Mouse (Mus musculus) kidney, adult 8-10 months (tissue): Measurements from ENCODE around the gene Lamc2.

Experiments used
- DNase-seq, 2 experiments: peaks; one replicate each; pipeline ENCODE4 v3.0.0; 2022

The Lamc2 gene

DNA sequence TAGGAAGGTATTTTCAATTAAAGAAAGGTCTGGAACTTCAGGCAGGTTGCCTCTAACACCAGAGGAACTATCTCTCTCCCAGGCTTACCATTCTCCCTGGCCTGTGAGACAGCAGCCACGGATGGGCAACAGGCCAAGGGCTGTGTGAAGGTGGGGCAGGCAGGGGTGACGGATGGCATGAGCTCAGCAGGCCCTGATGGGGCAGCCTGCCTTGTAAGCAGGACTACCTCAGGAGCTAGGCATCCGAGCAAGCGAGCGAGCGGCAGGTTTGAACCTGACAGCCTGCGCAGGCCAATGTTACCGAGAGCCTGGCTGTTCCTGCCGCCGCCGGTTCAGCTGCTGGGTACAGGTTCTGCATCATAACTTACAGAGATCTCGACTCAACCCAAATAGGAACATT lies 11.4 kb downstream of the Lamc2 start:
- DNase-seq = peak; percentile 64

DNA sequence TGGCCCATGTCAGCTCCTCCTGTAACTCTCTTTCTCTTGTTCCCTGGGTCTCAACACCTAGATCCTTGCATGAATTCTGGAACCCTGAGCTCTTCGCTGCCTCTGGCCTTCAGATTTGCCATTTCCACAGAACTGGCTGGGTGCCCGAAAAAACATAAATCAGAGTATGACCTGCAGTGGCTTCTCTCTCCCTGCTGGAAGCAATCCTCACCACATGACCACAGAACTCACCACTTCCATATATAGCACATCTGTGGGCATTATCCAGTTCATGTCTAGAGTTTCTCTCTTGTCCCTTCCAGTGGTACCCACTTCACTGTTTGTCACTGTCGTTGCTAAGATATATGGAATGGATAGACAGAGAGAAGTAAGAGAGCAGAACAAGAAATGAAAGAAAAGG lies 13.0 kb downstream of the Lamc2 start:
- peak in 1 of 2 experiments; percentile 29 for DNase-seq

DNA sequence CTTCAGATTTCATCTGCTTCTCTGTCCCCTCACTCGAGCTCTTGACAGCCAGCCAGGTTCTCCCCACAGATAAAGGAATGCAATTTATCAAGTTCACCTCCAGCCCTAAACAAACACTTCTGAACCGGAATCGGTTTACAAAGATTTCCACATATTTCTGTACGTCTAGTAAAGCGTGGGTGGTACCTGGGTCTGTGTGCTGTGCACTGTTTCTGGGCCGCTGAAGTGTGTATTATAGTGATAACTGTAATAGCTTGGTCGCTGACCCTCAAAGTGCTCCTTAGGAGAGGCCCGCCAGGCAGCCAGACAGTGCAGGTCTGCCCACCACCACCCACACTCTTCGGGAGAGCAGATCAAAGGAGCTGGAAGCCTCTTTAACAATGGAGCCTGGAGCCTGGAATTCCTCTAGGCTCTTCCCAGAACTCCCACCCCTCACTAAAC lies 13.9 kb downstream of the Lamc2 start:
- no peak for DNase-seq

DNA sequence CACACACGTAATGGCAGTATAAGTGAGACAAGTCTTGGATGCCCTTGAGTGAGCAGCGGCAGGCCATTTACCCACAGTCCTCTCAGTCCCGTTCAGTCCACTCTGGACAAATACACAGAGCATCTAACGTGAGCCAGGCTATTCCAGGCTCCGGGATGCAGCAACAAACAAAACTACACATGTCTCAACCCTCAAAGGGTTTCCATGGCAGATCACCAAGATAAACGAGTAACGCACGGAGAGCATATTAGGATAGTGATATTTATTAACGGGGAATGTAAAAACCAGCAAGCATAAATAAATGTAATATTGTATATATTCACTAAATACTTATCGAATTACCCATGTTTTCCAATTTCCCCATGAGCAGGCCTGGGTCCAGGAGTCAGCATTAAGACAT lies 15.2 kb downstream of the Lamc2 start:
- DNase-seq = no peak

DNA sequence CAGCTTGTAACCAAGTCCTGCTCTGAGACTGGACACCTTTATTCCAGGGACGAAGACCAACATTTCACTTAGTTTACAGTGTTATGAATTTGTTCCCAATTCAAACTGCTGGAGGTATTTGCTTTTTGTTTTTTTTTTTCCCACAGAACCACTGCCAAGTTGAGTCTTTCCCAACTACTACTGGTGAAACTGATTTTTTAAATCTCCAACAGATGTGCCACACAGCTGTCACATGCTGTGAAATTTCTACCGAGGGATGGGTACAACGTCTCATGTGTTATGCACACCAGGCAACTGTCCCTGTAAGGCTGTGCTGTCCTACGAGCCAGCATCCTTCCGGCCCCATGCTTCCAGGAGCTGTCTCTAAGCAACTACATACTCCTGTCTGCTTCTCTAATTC lies 18.0 kb downstream of the Lamc2 start:
- no peak for DNase-seq

DNA sequence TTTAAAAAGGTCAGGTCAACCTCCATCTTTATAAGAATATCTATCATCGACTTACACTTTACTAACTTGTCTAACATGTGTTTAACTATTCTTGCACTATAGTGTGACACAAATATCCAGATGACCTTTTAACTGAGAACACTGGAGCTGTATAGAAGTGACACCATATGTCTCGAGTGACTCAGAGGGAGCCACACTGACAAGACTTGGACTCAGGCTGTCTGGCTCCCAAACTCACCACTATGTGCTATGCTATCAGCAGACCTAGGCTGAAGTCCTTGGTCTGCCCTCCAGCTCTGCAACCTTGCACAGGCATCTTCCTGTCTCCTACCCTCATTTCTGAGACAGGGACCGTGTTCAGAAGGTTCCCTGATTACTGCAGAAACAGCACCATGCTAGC lies 22.4 kb downstream of the Lamc2 start:
- DNase-seq = no peak

DNA sequence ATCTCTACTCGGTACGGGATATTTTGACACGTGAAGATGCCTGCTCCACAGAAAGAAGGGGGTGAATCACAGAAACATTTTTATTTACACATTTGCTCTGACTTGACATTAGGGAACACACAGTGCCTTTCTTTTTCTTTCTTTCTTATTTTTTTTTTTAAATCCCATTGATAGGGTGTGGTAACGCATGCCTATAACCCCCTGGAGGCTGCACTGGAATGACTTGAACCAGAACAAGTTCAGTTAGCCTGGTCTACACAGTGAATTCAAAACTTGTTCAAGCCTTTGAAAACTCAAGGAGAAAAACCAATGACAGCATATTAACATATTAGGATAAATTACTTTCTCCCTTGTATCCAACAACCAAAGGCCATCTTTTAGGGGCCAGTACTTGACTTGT lies 27.1 kb downstream of the Lamc2 start:
- DNase-seq = no peak

DNA sequence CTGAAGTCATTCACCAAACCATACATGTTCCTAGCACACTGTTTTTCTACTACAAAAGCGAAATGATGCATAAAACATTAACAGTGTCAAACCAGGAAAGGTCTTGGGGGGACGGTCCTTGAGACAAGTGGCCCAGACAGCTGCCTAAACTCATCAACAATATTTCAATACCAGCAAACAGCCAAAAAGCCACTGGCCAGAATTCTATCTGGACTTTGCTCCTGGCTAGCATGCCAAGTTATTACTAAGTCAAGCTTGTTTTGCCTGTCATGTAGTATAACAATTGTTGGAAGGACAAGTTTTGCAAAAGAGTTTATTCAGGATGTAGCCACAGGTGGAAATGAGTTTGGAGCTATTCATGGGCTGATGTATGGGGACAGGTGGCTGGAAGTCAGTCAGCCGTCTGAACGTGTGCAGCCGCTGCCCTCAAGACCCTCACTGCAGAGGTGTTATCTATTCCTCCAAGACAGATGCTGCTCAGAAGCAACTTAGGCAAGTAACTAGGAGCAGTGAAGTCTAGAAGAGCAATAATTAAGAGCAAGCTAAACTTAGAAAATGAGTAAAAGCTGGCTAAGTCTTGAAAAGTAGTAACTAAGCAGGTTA lies 29.1 kb downstream of the Lamc2 start:
- DNase-seq = peak in 1 of 2 experiments; percentile 55

DNA sequence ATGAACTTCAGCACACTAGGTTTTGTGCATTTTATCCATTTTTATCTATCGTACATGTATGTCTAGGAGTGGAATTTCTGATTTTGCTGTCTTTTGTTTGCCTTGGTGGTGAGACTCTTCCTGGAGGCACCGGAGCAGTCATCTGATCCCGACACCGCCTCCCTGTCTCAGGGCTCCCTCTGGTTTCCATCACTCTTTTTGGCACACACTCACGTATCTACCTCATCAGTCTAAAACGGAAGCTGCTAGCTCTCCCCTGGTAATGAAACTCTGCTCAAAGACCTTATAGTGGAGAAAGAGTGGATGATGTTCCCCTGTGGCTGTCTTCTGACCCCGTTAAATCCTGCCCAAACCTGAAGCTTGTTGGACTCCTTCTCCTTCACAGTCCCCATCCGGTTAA lies 30.9 kb downstream of the Lamc2 start:
- no peak for DNase-seq

DNA sequence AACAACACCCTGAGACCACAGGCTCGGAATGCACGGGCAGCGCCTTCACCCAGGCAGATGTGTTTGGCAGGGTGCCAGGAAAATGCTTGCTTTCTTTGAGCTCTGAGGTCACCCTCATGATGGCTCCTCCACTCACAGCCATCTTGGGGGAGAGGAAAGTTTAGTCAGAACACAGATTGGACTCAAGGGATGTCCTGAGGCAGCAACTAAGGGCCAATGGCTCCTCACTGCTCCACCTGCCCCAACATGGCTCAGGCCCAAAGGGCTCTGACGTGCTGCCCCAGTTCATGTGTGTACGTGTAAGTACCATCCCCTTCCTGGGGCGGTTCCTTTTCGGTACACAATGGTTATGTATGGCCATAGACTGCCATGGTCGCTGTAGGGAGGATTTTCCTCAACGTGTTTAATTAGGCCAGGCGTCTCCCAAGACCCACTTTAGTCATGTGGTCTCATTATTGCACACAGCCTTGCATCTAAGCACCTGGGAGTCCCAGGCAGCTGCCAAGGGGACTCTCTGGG lies 32.6 kb downstream of the Lamc2 start:
- DNase-seq = no peak

DNA sequence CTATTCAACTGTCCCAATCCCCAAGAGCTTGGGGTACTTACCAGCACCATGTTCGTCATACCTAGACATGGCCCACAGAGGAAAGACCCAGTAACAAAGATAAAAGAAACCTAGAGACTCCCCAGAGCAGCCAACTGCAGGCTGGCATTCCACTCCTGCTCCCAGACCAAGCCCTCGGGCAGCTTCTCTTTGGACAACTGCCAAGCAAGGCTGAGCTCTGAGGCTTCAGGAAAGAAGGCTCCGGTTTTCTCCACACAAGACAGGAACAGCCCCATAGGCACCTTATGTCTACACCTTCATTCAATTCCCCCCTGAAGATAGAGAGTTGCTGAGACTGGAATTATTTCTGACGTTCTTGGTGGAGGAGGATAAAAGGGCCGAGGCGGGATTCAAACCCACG lies 33.7 kb downstream of the Lamc2 start:
- DNase-seq = peak in 1 of 2 experiments; percentile 25

DNA sequence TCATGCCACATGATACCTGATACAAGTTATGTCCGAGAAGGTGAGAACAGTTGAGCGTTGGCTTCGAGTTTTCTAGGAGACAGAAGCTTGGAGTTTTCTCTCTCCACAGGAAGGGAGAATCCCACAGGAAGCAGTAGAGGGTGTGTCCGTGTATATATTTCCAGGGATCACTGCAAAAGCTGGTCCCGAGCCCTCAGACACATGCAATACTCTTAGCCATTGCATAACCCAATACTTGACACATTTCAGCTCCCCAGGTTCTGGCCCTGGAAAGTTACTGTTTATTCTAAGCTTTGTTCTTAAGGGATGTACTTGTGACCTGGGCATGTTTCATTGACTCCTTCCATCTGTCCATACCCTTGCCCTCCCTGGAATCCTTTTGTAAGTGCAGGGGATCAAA lies 40.5 kb downstream of the Lamc2 start:
- DNase-seq = no peak

DNA sequence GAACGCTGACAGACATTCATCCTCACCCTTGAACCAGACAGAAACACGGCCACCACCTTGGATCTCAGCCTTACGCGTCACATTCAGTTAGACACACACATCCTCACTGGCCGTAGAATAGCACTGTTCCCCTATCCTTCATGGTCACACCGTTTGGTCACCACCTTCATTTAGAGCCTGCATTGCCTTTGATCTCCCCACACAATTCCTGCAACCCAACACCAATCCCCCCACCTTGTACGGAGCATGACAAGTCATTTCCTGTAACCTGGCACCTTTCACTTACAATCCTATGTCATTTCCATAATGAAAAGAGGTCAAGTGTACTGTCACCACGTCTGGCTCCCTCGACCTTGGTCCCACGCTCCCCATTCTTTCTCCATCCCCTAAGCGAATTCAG lies 42.2 kb downstream of the Lamc2 start:
- no peak for DNase-seq

DNA sequence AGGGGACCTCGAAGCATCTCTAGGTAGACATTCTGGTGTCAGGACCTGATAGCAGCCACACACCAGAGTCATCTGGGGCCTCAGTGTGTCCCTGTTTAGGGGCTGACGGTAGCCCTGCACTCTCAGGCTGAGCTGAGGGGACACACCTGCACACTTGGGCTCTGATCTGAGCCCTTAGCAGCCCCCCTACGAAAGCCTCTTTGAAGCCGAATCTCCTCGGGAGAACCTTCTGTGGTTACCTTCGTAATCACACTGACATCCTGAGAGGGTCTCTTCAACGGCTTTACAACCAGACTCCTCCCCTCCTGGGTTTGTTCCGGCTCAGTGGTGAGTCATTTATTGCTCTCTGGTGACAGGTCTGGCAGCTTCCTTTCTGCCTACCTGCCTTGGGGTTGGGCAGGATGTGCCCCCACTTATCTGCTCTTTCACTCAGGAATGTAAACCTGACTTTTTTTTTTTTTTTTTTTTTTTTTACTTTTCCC lies 45.5 kb downstream of the Lamc2 start:
- DNase-seq = no peak

DNA sequence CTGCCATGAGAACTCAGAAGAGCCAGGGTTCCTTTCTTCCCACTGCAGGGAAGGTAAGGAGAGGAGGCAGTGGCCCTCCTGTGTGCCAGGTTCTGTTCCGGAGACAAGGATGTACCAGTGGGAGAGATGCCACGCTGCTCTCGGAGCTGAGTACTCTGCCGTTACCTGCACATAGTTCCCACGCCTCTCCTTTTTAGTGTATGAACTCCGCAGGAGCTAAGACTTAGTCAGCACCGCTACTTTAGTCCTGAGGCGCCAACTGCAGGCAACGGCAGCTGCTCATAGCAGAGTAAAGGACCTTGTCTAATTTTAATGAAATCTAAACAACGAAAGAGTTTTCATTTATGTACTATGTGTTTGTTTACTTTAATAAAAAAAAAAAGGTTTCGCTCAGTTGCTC lies 46.0 kb downstream of the Lamc2 start:
- no peak for DNase-seq

DNA sequence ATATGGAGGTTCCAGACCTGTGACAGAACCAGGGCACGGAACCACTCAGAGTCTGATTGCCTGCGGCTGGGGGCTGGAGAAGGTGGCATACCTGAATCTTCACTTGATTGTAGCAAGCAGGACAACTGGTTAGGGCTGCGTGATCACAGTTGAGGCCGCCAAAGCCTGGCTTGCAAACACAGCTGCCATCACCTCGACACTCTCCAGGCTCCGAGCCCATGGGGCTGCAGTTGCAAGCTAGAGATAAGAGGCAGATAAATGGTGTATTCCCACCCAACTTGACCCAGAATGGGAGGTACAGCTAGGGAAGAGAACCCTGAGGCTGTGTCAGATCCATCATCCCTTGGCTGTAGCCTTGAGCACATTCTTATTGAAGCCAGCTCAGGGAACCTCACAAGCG lies 46.6 kb downstream of the Lamc2 start:
- no peak for DNase-seq

DNA sequence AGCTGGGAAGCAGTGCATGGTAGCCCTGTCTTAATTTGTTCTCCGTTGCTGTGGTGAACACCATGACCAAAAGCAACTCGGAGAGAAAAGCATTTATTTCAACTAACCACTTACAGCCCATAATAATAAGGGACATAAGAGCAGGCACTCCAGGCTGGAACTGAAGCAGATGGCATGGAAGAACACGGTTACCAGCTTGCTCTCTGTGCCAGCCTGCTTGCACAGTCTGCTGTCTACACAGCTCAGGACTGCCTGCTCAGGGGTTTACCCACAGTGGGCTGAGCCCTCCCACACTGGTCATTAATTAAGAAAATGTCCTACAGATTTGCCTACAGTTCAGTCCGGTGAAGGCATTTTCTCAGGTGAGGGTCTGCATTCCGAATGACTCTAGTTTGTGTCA lies 47.8 kb downstream of the Lamc2 start:
- no peak for DNase-seq

DNA sequence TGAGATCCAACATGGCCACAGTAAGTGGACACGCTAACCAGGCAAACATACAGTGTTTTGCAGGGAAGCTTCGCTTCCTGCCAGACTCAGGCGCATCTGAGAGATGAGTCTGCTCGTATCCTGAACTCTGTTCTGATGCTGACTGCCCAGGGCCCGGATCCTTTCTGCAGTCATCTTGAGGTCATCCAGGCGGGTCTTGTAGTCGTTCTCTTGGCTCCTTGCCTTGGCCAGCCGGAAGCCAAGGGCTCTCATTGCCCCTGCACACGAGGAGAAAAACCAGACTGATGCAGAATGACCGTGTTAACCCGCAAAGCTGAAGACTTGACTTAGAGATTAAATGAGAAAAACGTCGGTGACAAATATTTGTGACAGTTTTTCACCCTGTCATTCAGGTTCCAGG lies 49.6 kb downstream of the Lamc2 start:
- no peak for DNase-seq

DNA sequence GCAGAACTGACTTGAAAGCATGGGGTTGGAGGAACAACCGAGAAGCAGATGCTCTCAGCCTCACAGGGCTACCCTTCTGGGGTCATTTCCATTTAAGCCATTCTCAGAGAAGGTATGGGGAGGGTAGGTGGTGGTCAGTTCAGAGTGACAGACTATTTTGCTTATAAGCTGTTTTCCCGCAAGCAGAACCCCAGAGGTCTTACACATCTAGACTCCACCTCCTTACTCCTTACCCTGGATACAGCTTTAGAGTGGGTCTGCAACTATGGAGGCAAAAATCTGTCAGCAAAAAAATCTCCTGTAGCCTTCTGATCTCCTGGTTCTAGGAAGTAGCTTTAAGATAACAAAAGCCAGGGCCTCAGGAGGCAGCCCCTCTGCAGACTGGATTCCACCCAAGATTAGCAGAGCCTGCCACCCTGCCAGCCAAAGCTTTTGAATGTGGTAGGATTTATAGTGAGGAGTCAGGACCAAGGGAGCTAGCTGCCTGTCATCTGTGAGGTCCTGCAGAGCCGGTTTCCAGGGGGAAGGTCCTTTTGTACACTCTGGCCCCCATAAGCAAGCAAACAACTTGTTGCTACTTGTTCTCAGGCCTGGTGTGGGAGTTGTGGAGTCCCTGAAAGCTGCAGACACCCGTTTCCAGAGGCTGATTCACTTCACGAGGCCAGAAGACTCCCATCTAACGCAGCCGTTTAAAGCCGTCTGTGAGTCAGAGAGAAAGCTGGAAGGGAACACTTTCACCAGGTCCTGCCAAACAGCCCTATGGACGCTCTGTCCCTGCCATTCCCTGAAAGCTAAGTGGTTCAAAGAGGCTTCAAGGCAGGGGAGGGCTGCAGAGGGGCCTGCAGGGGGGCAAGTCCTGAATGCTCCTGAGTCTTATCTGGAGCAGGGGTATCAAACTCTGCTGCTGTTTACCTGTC lies 52.1 kb downstream of the Lamc2 start:
- DNase-seq = no peak

DNA sequence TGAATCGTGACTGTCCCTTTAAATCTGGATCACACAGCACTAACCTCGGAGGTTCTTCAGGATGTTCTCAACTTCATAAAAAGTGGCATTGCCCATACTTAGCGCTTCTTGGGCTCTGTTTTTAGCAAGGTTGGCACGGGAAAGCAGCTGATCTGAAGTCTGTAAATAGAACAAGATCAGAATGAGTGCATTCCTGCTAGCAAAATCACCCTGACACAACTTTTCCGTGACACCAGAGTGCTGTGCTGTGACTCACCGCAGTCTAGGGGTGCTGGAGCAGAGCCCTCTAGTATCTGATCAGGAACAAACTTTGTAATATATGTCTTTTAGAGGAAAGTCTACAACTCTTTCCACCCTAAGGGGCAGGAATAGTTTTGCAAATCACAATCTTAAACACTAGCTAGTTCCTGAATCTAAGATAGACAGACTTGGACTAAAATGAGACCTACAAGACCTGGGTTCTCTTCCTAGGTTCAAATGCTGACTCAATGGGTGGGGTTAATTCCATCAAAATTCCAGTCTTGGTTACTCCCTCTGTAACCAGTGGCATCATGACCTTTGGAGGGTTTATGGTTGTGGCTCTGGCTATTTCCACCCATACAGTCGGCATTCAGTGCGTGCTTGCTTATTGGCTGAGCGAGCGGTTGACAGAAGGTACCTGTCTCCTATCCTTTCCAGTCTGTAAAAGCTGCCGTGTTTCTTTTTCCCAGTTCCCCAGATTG lies 56.1 kb downstream of the Lamc2 start:
- no peak for DNase-seq

DNA sequence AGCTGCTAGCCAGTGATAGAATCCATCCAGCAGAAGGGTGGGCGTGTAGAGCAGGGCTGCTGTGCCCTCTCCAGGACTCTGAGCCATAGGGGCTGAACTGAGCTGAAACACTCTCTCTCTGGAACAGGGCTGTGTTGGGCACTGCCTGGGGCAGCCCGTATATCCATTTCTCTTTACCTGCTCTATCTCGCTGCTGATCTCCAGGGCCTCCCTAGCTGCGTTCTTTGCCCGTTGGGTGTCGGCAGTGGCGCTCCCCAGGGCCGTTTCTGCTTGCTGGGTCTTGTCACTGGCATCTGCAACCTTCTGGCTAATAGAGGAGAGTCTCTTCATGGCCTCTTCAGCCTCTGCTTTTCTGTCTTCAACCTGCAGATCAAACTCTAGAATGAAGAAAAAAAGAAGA lies 57.5 kb downstream of the Lamc2 start:
- DNase-seq = no peak

DNA sequence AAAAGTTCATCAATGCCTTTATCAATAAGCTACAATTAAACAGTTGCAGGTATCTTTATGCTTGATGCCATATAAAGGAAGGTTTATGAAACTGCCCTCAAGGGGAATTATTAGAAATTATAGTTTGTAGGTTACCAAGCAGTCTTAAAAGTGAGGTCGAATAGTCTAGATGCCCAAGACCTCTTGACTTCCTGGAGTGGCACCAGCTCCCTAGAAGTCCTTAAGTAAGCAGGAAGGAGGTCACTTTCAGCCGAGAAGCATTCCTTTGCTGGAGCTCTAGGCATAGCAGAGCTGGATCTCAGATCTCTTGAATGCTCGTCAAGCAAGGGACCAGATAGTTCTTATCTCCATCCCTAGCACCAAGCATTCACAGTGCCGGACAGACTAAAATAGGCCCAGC lies 58.6 kb downstream of the Lamc2 start:
- no peak for DNase-seq
